Mouse (Mus musculus): ENCODE results near the gene Slc30a1. TPM values are rescaled to one million over a fixed set of nuclear protein-coding genes. Genes with fewer than 3 reads are reported as not detected.
A peak's percentile ranks its signal among the peaks of the same experiment; 100 is the strongest.

The Slc30a1 gene
- polyA plus RNA-seq, 1 experiment from 2014 or later = 3.7 TPM

DNA sequence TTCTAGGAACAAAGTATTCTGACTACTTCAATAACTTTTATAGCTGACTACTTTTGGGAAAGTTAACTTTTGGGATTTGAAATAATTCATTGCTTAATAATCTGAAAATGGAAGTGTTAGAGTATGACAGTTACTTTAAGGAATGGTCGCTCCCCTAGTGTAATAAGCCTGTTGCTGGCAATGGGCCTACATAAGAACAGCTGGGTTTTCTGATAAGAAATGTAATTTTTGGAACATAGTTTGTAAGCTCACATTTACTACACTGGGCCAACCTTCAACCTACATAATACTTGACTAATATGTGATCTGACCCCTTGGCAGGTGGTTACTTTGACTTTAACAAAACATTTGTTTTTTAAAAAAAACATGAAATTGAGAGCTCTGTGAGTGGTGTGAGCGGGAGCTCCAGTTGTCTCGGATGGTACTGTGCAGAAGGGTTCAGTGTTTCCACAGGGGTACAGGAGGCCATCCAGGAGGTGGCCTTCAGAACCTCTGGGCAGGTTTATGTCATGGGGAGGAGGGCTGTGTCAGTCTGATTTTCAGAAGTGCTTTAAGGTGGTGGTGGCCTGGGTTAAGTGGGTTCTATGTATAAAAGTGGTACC is 4.6 kb downstream of the Slc30a1 start:
- DNase-seq (ENCODE audit: low spot score) (no peak), ATAC-seq (ENCODE audit: low FRiP score) (no peak)
- Histone ChIP-seq H3K4me3 (replicated peaks; ENCODE audit: low read length) (no peak overlapping the region), H3K27ac (no peak overlapping the region), H3K9ac (no peak overlapping the region), H3K27me3 (ENCODE audit: control insufficient read depth, insufficient read depth, low read length) (no peaks in the 10 kb centered on the region), H3K4me2 (replicated peaks) (peak overlapping the region; percentile 71), H3K36me3 (replicated peaks; ENCODE audit: control insufficient read depth, insufficient read depth) (peaks cover 13% of the 10 kb centered on the region), H3K4me1 (replicated peaks; ENCODE audit: control insufficient read depth, insufficient read depth, low read length) (peaks cover 52% of the 10 kb centered on the region), H3K9me3 (ENCODE audit: control insufficient read depth, low read length) (no peaks in the 10 kb centered on the region)
- 86% methylated on average over 3 of the region's 3 CpGs for WGBS

DNA sequence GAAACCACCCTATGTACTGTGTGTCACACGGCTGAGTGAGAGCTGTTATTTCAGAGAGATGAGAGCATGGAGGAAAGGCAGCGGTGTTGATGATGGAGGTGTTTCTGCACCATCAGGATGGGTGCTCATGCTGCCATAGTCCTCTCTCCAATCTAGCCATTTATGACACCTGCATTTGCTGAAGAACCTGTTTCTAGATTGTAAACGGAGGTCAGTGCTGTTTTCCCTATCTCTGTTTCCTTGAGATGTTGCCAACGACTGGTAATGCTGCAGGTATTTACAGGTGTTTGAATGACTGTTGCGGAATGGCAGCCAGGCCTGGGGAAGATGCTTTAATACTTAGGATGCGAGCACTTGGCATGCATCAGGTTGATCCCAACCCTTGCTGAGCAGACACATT is 8.1 kb downstream of the Slc30a1 start:
- H3K27me3 ChIP-seq (ENCODE audit: control insufficient read depth, insufficient read depth, low read length) = no peaks in the 10 kb centered on the region
- H3K4me2 ChIP-seq (replicated peaks) = no peak overlapping the region
- H3K4me3 ChIP-seq (replicated peaks; ENCODE audit: low read length) = no peak overlapping the region
- no peak overlapping the region for H3K27ac ChIP-seq
- peaks cover 30% of the 10 kb centered on the region for H3K4me1 ChIP-seq (replicated peaks; ENCODE audit: control insufficient read depth, insufficient read depth, low read length)
- H3K9ac ChIP-seq = no peak overlapping the region
- DNase-seq (ENCODE audit: low spot score) (no peak), ATAC-seq (ENCODE audit: low FRiP score) (no peak)
- 89% methylated on average over 6 of the region's 6 CpGs for WGBS
- H3K9me3 ChIP-seq (ENCODE audit: control insufficient read depth, low read length) = no peaks in the 10 kb centered on the region
- H3K36me3 ChIP-seq (replicated peaks; ENCODE audit: control insufficient read depth, insufficient read depth) = peaks cover 5% of the 10 kb centered on the region

DNA sequence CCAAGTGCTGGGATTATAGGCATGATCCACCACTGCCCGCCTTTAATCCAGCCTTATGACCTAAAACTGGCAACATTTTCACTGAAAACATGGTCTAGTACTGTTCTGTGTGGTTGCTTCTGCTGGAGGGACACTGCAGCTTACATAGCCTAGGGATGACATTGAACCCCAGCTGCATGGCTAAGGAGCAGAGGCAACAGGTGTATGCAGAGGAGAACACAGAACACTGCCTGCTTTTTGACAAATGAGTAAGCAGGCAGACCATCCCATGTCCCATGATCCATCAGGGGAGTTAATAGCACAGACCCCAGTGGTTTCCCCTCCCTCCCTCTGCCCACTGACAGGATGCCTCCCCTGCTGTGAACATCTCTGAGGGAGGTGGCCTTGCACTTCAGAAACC is 9.0 kb downstream of the Slc30a1 start:
- H3K27ac ChIP-seq = no peak overlapping the region
- DNase-seq (ENCODE audit: low spot score) (no peak), ATAC-seq (ENCODE audit: low FRiP score) (no peak)
- H3K27me3 ChIP-seq (ENCODE audit: control insufficient read depth, insufficient read depth, low read length) = no peaks in the 10 kb centered on the region
- 88% methylated on average over 1 of the region's 1 CpGs for WGBS
- no peak overlapping the region for H3K4me2 ChIP-seq (replicated peaks)
- H3K9me3 ChIP-seq (ENCODE audit: control insufficient read depth, low read length) = no peaks in the 10 kb centered on the region
- H3K4me3 ChIP-seq (replicated peaks; ENCODE audit: low read length) = no peak overlapping the region
- H3K9ac ChIP-seq = no peak overlapping the region
- H3K4me1 ChIP-seq (replicated peaks; ENCODE audit: control insufficient read depth, insufficient read depth, low read length) = peaks cover 22% of the 10 kb centered on the region
- H3K36me3 ChIP-seq (replicated peaks; ENCODE audit: control insufficient read depth, insufficient read depth) = peaks cover 4% of the 10 kb centered on the region; the same call in 1 of the 2 replicates

DNA sequence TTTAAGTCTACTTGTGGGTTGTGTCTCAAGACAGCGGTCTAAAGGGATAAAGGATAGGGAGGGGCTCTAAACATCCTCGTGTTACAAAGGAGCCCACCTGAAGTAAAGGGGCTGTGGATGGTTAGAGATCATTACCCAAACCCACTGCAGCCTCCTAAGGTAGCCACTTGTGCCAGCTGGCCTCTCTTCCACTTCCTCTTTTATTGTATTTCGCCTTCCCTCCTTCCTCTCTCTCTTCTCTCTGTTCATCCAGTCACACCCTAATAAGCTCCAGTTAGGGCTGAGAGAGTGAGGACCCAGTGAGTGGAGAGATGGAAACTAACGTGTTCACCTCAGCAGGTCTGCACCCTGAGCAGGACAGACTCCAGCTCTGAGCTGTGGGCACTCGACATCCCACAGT is 10.3 kb downstream of the Slc30a1 start:
- H3K4me2 ChIP-seq (replicated peaks) = no peak overlapping the region
- no peak overlapping the region for H3K9ac ChIP-seq
- DNase-seq (ENCODE audit: low spot score) (no peak), ATAC-seq (ENCODE audit: low FRiP score) (no peak)
- H3K36me3 ChIP-seq (replicated peaks; ENCODE audit: control insufficient read depth, insufficient read depth) = peaks cover 3% of the 10 kb centered on the region; the same call in 1 of the 2 replicates
- H3K9me3 ChIP-seq (ENCODE audit: control insufficient read depth, low read length) = 0 out of 2 replicates have a peak, but pooled peaks cover 7% of the 10 kb centered on the region
- WGBS = 69% methylated on average over 5 of the region's 5 CpGs
- H3K4me1 ChIP-seq (replicated peaks; ENCODE audit: control insufficient read depth, insufficient read depth, low read length) = 0 out of 2 replicates have a peak, but pooled peaks cover 12% of the 10 kb centered on the region
- H3K27ac ChIP-seq = no peak overlapping the region
- no peak overlapping the region for H3K4me3 ChIP-seq (replicated peaks; ENCODE audit: low read length)
- H3K27me3 ChIP-seq (ENCODE audit: control insufficient read depth, insufficient read depth, low read length) = no peaks in the 10 kb centered on the region

DNA sequence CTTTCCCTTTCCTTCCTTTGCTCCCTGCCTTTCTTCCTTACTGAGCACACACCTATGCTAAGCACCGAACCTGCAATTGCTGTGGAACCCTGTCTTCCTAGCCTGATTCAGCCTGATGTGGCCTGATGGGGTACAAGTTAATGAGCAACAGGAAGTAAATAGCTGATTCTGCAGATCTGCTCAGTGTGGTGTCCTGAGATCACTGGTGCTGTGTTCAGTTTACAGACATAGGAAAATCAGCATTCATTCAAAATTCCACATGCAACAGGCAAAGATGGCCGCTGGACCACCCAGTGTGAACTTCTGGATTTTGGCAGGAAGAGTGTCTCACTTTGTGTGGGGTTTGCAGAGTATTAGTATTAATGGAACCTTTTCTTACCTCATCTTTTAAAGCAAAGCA is 12.8 kb downstream of the Slc30a1 start:
- ATAC-seq (ENCODE audit: low FRiP score) (no peak), DNase-seq (ENCODE audit: low spot score) (no peak)
- H3K4me3 ChIP-seq (replicated peaks; ENCODE audit: low read length) = no peak overlapping the region
- H3K36me3 ChIP-seq (replicated peaks; ENCODE audit: control insufficient read depth, insufficient read depth) = no peaks in the 10 kb centered on the region
- H3K4me1 ChIP-seq (replicated peaks; ENCODE audit: control insufficient read depth, insufficient read depth, low read length) = no peaks in the 10 kb centered on the region
- H3K27me3 ChIP-seq (ENCODE audit: control insufficient read depth, insufficient read depth, low read length) = no peaks in the 10 kb centered on the region
- 0 out of 2 replicates have a peak, but pooled peaks cover 7% of the 10 kb centered on the region for H3K9me3 ChIP-seq (ENCODE audit: control insufficient read depth, low read length)
- whole genome bisulfite sequencing = 89% methylated on average over 2 of the region's 2 CpGs
- no peak overlapping the region for H3K27ac ChIP-seq
- H3K9ac ChIP-seq = no peak overlapping the region
- H3K4me2 ChIP-seq (replicated peaks) = no peak overlapping the region

DNA sequence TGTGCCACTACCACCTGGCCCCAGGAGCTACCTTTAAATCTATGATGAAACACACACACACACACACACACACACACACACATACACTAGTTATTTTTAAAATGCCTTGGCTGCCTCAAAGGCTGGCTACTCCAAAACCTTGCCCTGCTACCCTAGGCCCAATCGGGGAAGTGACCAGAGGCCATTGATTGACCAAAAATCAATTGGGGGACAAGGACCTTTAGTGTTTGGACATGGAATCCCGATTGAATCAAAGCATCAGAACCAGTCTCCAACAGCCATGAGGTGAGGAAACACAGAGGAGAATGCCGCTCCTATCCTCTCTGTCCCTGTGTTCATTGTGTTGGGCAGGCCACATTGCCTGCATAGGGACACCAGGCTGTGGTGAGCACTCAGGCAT is 15.1 kb downstream of the Slc30a1 start:
- H3K4me2 ChIP-seq (replicated peaks) = no peak overlapping the region
- H3K36me3 ChIP-seq (replicated peaks; ENCODE audit: control insufficient read depth, insufficient read depth) = no peaks in the 10 kb centered on the region
- 0 out of 2 replicates have a peak, but pooled peaks cover 7% of the 10 kb centered on the region for H3K9me3 ChIP-seq (ENCODE audit: control insufficient read depth, low read length)
- H3K4me1 ChIP-seq (replicated peaks; ENCODE audit: control insufficient read depth, insufficient read depth, low read length) = no peaks in the 10 kb centered on the region
- DNase-seq (ENCODE audit: low spot score) (no peak), ATAC-seq (ENCODE audit: low FRiP score) (no peak)
- H3K27me3 ChIP-seq (ENCODE audit: control insufficient read depth, insufficient read depth, low read length) = no peaks in the 10 kb centered on the region
- H3K27ac ChIP-seq = no peak overlapping the region
- no peak overlapping the region for H3K9ac ChIP-seq
- no peak overlapping the region for H3K4me3 ChIP-seq (replicated peaks; ENCODE audit: low read length)
- 90% methylated on average over 3 of the region's 3 CpGs for WGBS

DNA sequence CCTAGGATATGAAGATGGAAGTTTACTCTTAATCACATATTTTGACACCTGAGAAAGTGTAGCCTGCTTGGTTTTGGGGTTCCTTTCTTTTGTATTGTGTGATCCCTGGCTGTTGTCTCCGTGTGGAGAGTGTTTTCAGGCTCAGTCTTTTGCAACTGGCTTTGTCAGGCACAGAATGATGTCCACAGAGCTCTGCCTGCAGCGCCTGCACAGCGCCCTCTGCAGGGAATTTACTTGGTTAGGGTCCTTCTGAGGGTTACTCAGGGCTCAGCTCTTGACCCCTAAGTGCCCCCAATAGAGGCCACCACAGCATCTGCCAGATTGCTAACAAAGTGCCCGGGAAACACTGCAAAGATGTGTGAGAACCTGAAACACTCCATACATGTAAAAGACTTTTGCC is 18.9 kb downstream of the Slc30a1 start:
- no peak for DNase-seq (ENCODE audit: low spot score)
- H3K36me3 ChIP-seq (replicated peaks; ENCODE audit: control insufficient read depth, insufficient read depth) = no peaks in the 10 kb centered on the region
- no peak overlapping the region for H3K9ac ChIP-seq
- no peaks in the 10 kb centered on the region for H3K27me3 ChIP-seq (ENCODE audit: control insufficient read depth, insufficient read depth, low read length)
- no peak overlapping the region for H3K4me2 ChIP-seq (replicated peaks)
- H3K4me3 ChIP-seq (replicated peaks; ENCODE audit: low read length) = no peak overlapping the region
- H3K4me1 ChIP-seq (replicated peaks; ENCODE audit: control insufficient read depth, insufficient read depth, low read length) = no peaks in the 10 kb centered on the region
- 54% methylated on average over 4 of the region's 4 CpGs for WGBS
- H3K27ac ChIP-seq = no peak overlapping the region
- 0 out of 2 replicates have a peak, but pooled peaks cover 7% of the 10 kb centered on the region for H3K9me3 ChIP-seq (ENCODE audit: control insufficient read depth, low read length)
- ATAC-seq (ENCODE audit: low FRiP score) = no peak

DNA sequence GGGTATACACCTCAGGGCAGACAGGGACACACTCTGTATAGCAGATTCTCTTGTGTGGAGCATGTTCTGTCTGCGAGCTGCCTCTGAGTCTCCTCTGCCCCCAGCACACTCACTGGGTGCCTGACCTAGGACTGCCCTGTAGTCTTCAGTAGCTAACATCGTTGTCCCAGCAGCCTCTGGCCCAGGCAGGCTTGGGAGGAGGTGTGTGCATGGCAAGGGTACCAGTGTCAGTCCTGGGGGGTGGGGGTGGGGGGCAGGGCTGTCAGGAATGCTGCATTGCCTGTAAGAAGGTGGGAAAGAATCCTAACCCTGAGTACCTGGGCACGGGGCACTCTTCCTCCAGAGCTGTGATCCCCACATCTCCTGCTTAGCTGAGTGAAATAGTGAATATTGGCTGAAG is 20.1 kb downstream of the Slc30a1 start:
- Histone ChIP-seq H3K9ac (no peak overlapping the region), H3K4me2 (replicated peaks) (no peak overlapping the region), H3K4me3 (replicated peaks; ENCODE audit: low read length) (no peak overlapping the region), H3K27me3 (ENCODE audit: control insufficient read depth, insufficient read depth, low read length) (no peaks in the 10 kb centered on the region), H3K36me3 (replicated peaks; ENCODE audit: control insufficient read depth, insufficient read depth) (no peaks in the 10 kb centered on the region), H3K27ac (no peak overlapping the region), H3K9me3 (ENCODE audit: control insufficient read depth, low read length) (no peaks in the 10 kb centered on the region), H3K4me1 (replicated peaks; ENCODE audit: control insufficient read depth, insufficient read depth, low read length) (no peaks in the 10 kb centered on the region)
- ATAC-seq (ENCODE audit: low FRiP score) = no peak
- no peak for DNase-seq (ENCODE audit: low spot score)
- 74% methylated on average over 3 of the region's 3 CpGs for WGBS

DNA sequence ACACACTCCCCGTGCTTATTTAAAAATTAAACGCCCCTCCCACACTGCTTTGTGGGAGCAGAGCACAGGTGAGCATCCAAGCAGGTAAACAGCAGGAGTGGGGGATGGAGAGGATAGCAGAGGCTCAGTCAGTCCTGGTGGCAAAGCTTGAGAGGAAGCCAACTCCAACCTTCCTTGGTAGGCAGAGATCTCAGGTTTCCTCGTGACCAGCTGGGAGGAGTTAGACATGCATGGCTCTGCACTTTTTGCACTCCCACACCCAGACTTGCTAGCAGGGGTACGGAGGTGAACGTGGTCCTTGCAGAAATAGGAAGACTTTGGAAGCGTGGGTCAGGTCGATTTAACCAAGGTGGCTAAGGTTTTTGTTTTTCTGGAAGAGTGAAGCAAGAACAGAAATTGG is 21.8 kb downstream of the Slc30a1 start:
- ATAC-seq (ENCODE audit: low FRiP score) = no peak

DNA sequence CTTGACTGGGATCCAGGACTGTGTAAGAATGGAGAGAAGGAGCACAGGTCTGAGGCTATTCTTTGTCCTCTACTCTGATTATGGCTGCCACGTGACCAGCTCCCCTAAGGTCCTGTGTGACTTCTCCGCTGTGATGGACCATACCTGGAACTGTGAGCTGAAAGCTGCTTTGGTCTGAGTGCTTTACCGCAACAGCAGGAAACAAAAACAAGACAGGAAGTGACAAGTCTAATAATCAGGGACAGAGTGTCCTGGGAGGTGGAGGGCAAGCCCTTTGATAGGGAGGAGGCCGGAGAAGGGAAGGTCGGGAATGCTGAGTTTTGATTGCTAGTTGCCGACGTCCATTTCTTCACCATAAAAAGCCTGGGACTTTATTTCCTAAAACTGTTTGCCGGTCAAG is 22.5 kb downstream of the Slc30a1 start:
- WGBS = 83% methylated on average over 8 of the region's 8 CpGs
- Histone ChIP-seq H3K27ac (no peak overlapping the region), H3K4me2 (replicated peaks) (no peak overlapping the region), H3K9me3 (ENCODE audit: control insufficient read depth, low read length) (no peaks in the 10 kb centered on the region), H3K27me3 (ENCODE audit: control insufficient read depth, insufficient read depth, low read length) (peaks cover 7% of the 10 kb centered on the region; the same call in 1 of the 2 replicates), H3K4me1 (replicated peaks; ENCODE audit: control insufficient read depth, insufficient read depth, low read length) (no peaks in the 10 kb centered on the region), H3K36me3 (replicated peaks; ENCODE audit: control insufficient read depth, insufficient read depth) (no peaks in the 10 kb centered on the region), H3K4me3 (replicated peaks; ENCODE audit: low read length) (no peak overlapping the region), H3K9ac (no peak overlapping the region)
- DNase-seq (ENCODE audit: low spot score) (no peak), ATAC-seq (ENCODE audit: low FRiP score) (no peak)

More for the DNA sequence above, 21.8 kb downstream of the Slc30a1 start:
- no peak for DNase-seq (ENCODE audit: low spot score)
- Histone ChIP-seq H3K27me3 (ENCODE audit: control insufficient read depth, insufficient read depth, low read length) (peaks cover 7% of the 10 kb centered on the region; the same call in 1 of the 2 replicates), H3K4me2 (replicated peaks) (no peak overlapping the region), H3K4me1 (replicated peaks; ENCODE audit: control insufficient read depth, insufficient read depth, low read length) (no peaks in the 10 kb centered on the region), H3K9me3 (ENCODE audit: control insufficient read depth, low read length) (no peaks in the 10 kb centered on the region), H3K27ac (no peak overlapping the region), H3K36me3 (replicated peaks; ENCODE audit: control insufficient read depth, insufficient read depth) (no peaks in the 10 kb centered on the region), H3K4me3 (replicated peaks; ENCODE audit: low read length) (no peak overlapping the region), H3K9ac (no peak overlapping the region)
- 83% methylated on average over 7 of the region's 7 CpGs for WGBS
